Mouse (Mus musculus): ENCODE results near the gene Prss35. TPM values are rescaled to one million over a fixed set of nuclear protein-coding genes. Genes with fewer than 3 reads are reported as not detected.
A peak's percentile ranks its signal among the peaks of the same experiment; 100 is the strongest.

Gene Prss35
- polyA plus RNA-seq, 1 experiment, result 0.20 TPM

- H3K4me1 ChIP-seq (ENCODE audit: control insufficient read depth, insufficient read depth, low read length), result no peaks in the 10 kb centered on the region
- H3K36me3 ChIP-seq (ENCODE audit: control insufficient read depth, insufficient read depth, low read length), result no peaks in the 10 kb centered on the region
- no peak overlapping the region for H3K4me3 ChIP-seq (ENCODE audit: insufficient read depth, low read depth, low read length)
- TF ChIP-seq CTCF (conservative IDR thresholded peaks at IDR 0.05; ENCODE audit: insufficient read depth, insufficient read length, low read depth, low read length), result peak; percentile 98; the same call in 1 of the 2 replicates
- no peak for TF ChIP-seq POLR2A (IDR thresholded peaks at IDR 0.05; ENCODE audit: low read depth, low read length)
- DNase-seq, result peak; percentile 69
- 30% methylated on average over 13 of the region's 13 CpGs for whole genome bisulfite sequencing
- no peak overlapping the region for H3K27ac ChIP-seq (ENCODE audit: insufficient read depth, low read depth, low read length)
- H3K27me3 ChIP-seq (replicated peaks; ENCODE audit: control insufficient read depth, insufficient read depth, low read length), result no peaks in the 10 kb centered on the region
Measured at GRCm38 (mm10) chr9:86745926-86746581, 2.6 kb downstream of the Prss35 start.

- 59% methylated on average over 8 of the region's 8 CpGs for WGBS
Measured at GRCm38 (mm10) chr9:86762477-86763376, 19.3 kb downstream of the Prss35 start.

GRCm38 (mm10) chr9:86764002-86764401 is 20.6 kb downstream of the Prss35 start:
- Histone ChIP-seq H3K4me1 (ENCODE audit: control insufficient read depth, insufficient read depth, low read length) (no peaks in the 10 kb centered on the region), H3K4me3 (ENCODE audit: insufficient read depth, low read depth, low read length) (no peak overlapping the region), H3K27me3 (replicated peaks; ENCODE audit: control insufficient read depth, insufficient read depth, low read length) (no peaks in the 10 kb centered on the region), H3K36me3 (ENCODE audit: control insufficient read depth, insufficient read depth, low read length) (no peaks in the 10 kb centered on the region), H3K27ac (ENCODE audit: insufficient read depth, low read depth, low read length) (no peak overlapping the region)
- 45% methylated on average over 2 of the region's 2 CpGs for WGBS
- no peak for DNase-seq
- TF ChIP-seq CTCF (conservative IDR thresholded peaks at IDR 0.05; ENCODE audit: insufficient read depth, insufficient read length, low read depth, low read length), result no peak
- no peak for TF ChIP-seq POLR2A (IDR thresholded peaks at IDR 0.05; ENCODE audit: low read depth, low read length)

More at GRCm38 (mm10) chr9:86762477-86763376, 19.3 kb downstream of the Prss35 start:
- TF ChIP-seq POLR2A (IDR thresholded peaks at IDR 0.05; ENCODE audit: low read depth, low read length) (no peak), CTCF (conservative IDR thresholded peaks at IDR 0.05; ENCODE audit: insufficient read depth, insufficient read length, low read depth, low read length) (no peak)
- no peak for DNase-seq
- Histone ChIP-seq H3K27ac (ENCODE audit: insufficient read depth, low read depth, low read length) (no peak overlapping the region), H3K4me1 (ENCODE audit: control insufficient read depth, insufficient read depth, low read length) (no peaks in the 10 kb centered on the region), H3K36me3 (ENCODE audit: control insufficient read depth, insufficient read depth, low read length) (no peaks in the 10 kb centered on the region), H3K4me3 (ENCODE audit: insufficient read depth, low read depth, low read length) (no peak overlapping the region), H3K27me3 (replicated peaks; ENCODE audit: control insufficient read depth, insufficient read depth, low read length) (no peaks in the 10 kb centered on the region)

- Histone ChIP-seq H3K27ac (ENCODE audit: insufficient read depth, low read depth, low read length) (no peak overlapping the region), H3K4me1 (ENCODE audit: control insufficient read depth, insufficient read depth, low read length) (no peaks in the 10 kb centered on the region), H3K36me3 (ENCODE audit: control insufficient read depth, insufficient read depth, low read length) (no peaks in the 10 kb centered on the region), H3K4me3 (ENCODE audit: insufficient read depth, low read depth, low read length) (no peak overlapping the region), H3K27me3 (replicated peaks; ENCODE audit: control insufficient read depth, insufficient read depth, low read length) (no peaks in the 10 kb centered on the region; the same call in 1 of the 2 replicates)
- 86% methylated on average over 10 of the region's 10 CpGs for WGBS
- TF ChIP-seq CTCF (conservative IDR thresholded peaks at IDR 0.05; ENCODE audit: insufficient read depth, insufficient read length, low read depth, low read length) (no peak), POLR2A (IDR thresholded peaks at IDR 0.05; ENCODE audit: low read depth, low read length) (no peak)
- DNase-seq, result no peak
Measured at GRCm38 (mm10) chr9:86766991-86767390, 23.5 kb downstream of the Prss35 start.

GRCm38 (mm10) chr9:86772897-86773296 is 29.4 kb downstream of the Prss35 start:
- 65% methylated on average over 3 of the region's 3 CpGs for WGBS
- Histone ChIP-seq H3K27ac (ENCODE audit: insufficient read depth, low read depth, low read length) (no peak overlapping the region), H3K36me3 (ENCODE audit: control insufficient read depth, insufficient read depth, low read length) (no peaks in the 10 kb centered on the region), H3K4me3 (ENCODE audit: insufficient read depth, low read depth, low read length) (no peak overlapping the region), H3K4me1 (ENCODE audit: control insufficient read depth, insufficient read depth, low read length) (no peaks in the 10 kb centered on the region), H3K27me3 (replicated peaks; ENCODE audit: control insufficient read depth, insufficient read depth, low read length) (no peaks in the 10 kb centered on the region; the same call in 1 of the 2 replicates)
- TF ChIP-seq CTCF (conservative IDR thresholded peaks at IDR 0.05; ENCODE audit: insufficient read depth, insufficient read length, low read depth, low read length) (no peak), POLR2A (IDR thresholded peaks at IDR 0.05; ENCODE audit: low read depth, low read length) (no peak)
- no peak for DNase-seq

- DNase-seq, result no peak
- no peaks in the 10 kb centered on the region; the same call in 1 of the 2 replicates for H3K27me3 ChIP-seq (replicated peaks; ENCODE audit: control insufficient read depth, insufficient read depth, low read length)
- no peak overlapping the region for H3K4me3 ChIP-seq (ENCODE audit: insufficient read depth, low read depth, low read length)
- WGBS, result 79% methylated on average over 8 of the region's 8 CpGs
- H3K27ac ChIP-seq (ENCODE audit: insufficient read depth, low read depth, low read length), result no peak overlapping the region
- no peaks in the 10 kb centered on the region for H3K36me3 ChIP-seq (ENCODE audit: control insufficient read depth, insufficient read depth, low read length)
- no peaks in the 10 kb centered on the region for H3K4me1 ChIP-seq (ENCODE audit: control insufficient read depth, insufficient read depth, low read length)
- TF ChIP-seq CTCF (conservative IDR thresholded peaks at IDR 0.05; ENCODE audit: insufficient read depth, insufficient read length, low read depth, low read length) (no peak), POLR2A (IDR thresholded peaks at IDR 0.05; ENCODE audit: low read depth, low read length) (no peak)
Measured at GRCm38 (mm10) chr9:86773996-86774395, 30.5 kb downstream of the Prss35 start.

GRCm38 (mm10) chr9:86775374-86775773 is 31.9 kb downstream of the Prss35 start:
- TF ChIP-seq POLR2A (IDR thresholded peaks at IDR 0.05; ENCODE audit: low read depth, low read length), result no peak
- no peak for TF ChIP-seq CTCF (conservative IDR thresholded peaks at IDR 0.05; ENCODE audit: insufficient read depth, insufficient read length, low read depth, low read length)
- Histone ChIP-seq H3K4me3 (ENCODE audit: insufficient read depth, low read depth, low read length) (no peak overlapping the region), H3K27me3 (replicated peaks; ENCODE audit: control insufficient read depth, insufficient read depth, low read length) (no peaks in the 10 kb centered on the region), H3K36me3 (ENCODE audit: control insufficient read depth, insufficient read depth, low read length) (no peaks in the 10 kb centered on the region), H3K27ac (ENCODE audit: insufficient read depth, low read depth, low read length) (no peak overlapping the region), H3K4me1 (ENCODE audit: control insufficient read depth, insufficient read depth, low read length) (no peaks in the 10 kb centered on the region)
- DNase-seq, result no peak
- 92% methylated on average over 6 of the region's 6 CpGs for WGBS
